Mouse (Mus musculus): Measurements from ENCODE around the gene Map3k21. TPM values are rescaled to one million over a fixed set of nuclear protein-coding genes. Genes with fewer than 3 reads are reported as not detected.

Map3k21 gene
- polyA plus RNA-seq, 1 experiment: not detected

- Histone ChIP-seq H3K4me1 (ENCODE audit: control insufficient read depth) (no peaks in the 10 kb centered on the region), H3K36me3 (ENCODE audit: control insufficient read depth) (no peaks in the 10 kb centered on the region), H3K9me3 (ENCODE audit: control insufficient read depth, low read length) (no peaks in the 10 kb centered on the region), H3K27me3 (ENCODE audit: control insufficient read depth) (no peaks in the 10 kb centered on the region), H3K4me3 (replicated peaks) (no peak overlapping the region)
- TF ChIP-seq GATA1 (IDR thresholded peaks at IDR 0.05; ENCODE audit: low read length) (no peak), TAL1 (IDR thresholded peaks at IDR 0.05; ENCODE audit: low read length) (no peak)
These were observed 70.6 kb downstream of the Map3k21 start for GRCm38 (mm10) chr8:125980826-125981225.

- no peak overlapping the region for H3K4me3 ChIP-seq (replicated peaks)
- no peaks in the 10 kb centered on the region for H3K36me3 ChIP-seq (ENCODE audit: control insufficient read depth)
- no peaks in the 10 kb centered on the region for H3K27me3 ChIP-seq (ENCODE audit: control insufficient read depth)
- H3K4me1 ChIP-seq (ENCODE audit: control insufficient read depth): peaks cover 3% of the 10 kb centered on the region
- TF ChIP-seq GATA1 (IDR thresholded peaks at IDR 0.05; ENCODE audit: low read length): no peak
- TF ChIP-seq TAL1 (IDR thresholded peaks at IDR 0.05; ENCODE audit: low read length): no peak
- no peaks in the 10 kb centered on the region for H3K9me3 ChIP-seq (ENCODE audit: control insufficient read depth, low read length)
These were observed 73.3 kb downstream of the Map3k21 start for GRCm38 (mm10) chr8:125983515-125983914.

- H3K4me1 ChIP-seq (ENCODE audit: control insufficient read depth): peaks cover 3% of the 10 kb centered on the region
- no peak for TF ChIP-seq GATA1 (IDR thresholded peaks at IDR 0.05; ENCODE audit: low read length)
- no peak for TF ChIP-seq TAL1 (IDR thresholded peaks at IDR 0.05; ENCODE audit: low read length)
- H3K4me3 ChIP-seq (replicated peaks): no peak overlapping the region
- no peaks in the 10 kb centered on the region for H3K9me3 ChIP-seq (ENCODE audit: control insufficient read depth, low read length)
- H3K36me3 ChIP-seq (ENCODE audit: control insufficient read depth): no peaks in the 10 kb centered on the region
- H3K27me3 ChIP-seq (ENCODE audit: control insufficient read depth): no peaks in the 10 kb centered on the region
These were observed 73.9 kb downstream of the Map3k21 start for GRCm38 (mm10) chr8:125984140-125984539.

- H3K9me3 ChIP-seq (ENCODE audit: control insufficient read depth, low read length): no peaks in the 10 kb centered on the region
- no peak for TF ChIP-seq GATA1 (IDR thresholded peaks at IDR 0.05; ENCODE audit: low read length)
- no peak for TF ChIP-seq TAL1 (IDR thresholded peaks at IDR 0.05; ENCODE audit: low read length)
- H3K4me1 ChIP-seq (ENCODE audit: control insufficient read depth): peaks cover 3% of the 10 kb centered on the region
- peaks cover 3% of the 10 kb centered on the region; the same call in 1 of the 2 replicates for H3K27me3 ChIP-seq (ENCODE audit: control insufficient read depth)
- H3K36me3 ChIP-seq (ENCODE audit: control insufficient read depth): no peaks in the 10 kb centered on the region
- H3K4me3 ChIP-seq (replicated peaks): no peak overlapping the region
These were observed 75.1 kb downstream of the Map3k21 start for GRCm38 (mm10) chr8:125985364-125985763.

GRCm38 (mm10) chr8:125986999-125987589 lies 76.8 kb downstream of the Map3k21 start:
- Histone ChIP-seq H3K4me3 (replicated peaks) (no peak overlapping the region), H3K27me3 (ENCODE audit: control insufficient read depth) (peaks cover 3% of the 10 kb centered on the region; the same call in 1 of the 2 replicates), H3K36me3 (ENCODE audit: control insufficient read depth) (no peaks in the 10 kb centered on the region), H3K4me1 (ENCODE audit: control insufficient read depth) (peaks cover 3% of the 10 kb centered on the region), H3K9me3 (ENCODE audit: control insufficient read depth, low read length) (no peaks in the 10 kb centered on the region)
- TF ChIP-seq GATA1 (IDR thresholded peaks at IDR 0.05; ENCODE audit: low read length) (no peak), TAL1 (IDR thresholded peaks at IDR 0.05; ENCODE audit: low read length) (no peak)

GRCm38 (mm10) chr8:125987996-125988395 lies 77.7 kb downstream of the Map3k21 start:
- H3K4me1 ChIP-seq (ENCODE audit: control insufficient read depth): peaks cover 3% of the 10 kb centered on the region
- H3K4me3 ChIP-seq (replicated peaks): no peak overlapping the region
- TF ChIP-seq GATA1 (IDR thresholded peaks at IDR 0.05; ENCODE audit: low read length): no peak
- TF ChIP-seq TAL1 (IDR thresholded peaks at IDR 0.05; ENCODE audit: low read length): no peak
- H3K27me3 ChIP-seq (ENCODE audit: control insufficient read depth): peaks cover 5% of the 10 kb centered on the region
- no peaks in the 10 kb centered on the region for H3K9me3 ChIP-seq (ENCODE audit: control insufficient read depth, low read length)
- no peaks in the 10 kb centered on the region for H3K36me3 ChIP-seq (ENCODE audit: control insufficient read depth)

GRCm38 (mm10) chr8:125993636-125994035 lies 83.4 kb downstream of the Map3k21 start:
- Histone ChIP-seq H3K27me3 (ENCODE audit: control insufficient read depth) (peaks cover 45% of the 10 kb centered on the region), H3K9me3 (ENCODE audit: control insufficient read depth, low read length) (no peaks in the 10 kb centered on the region), H3K36me3 (ENCODE audit: control insufficient read depth) (no peaks in the 10 kb centered on the region), H3K4me3 (replicated peaks) (no peak overlapping the region), H3K4me1 (ENCODE audit: control insufficient read depth) (no peaks in the 10 kb centered on the region)
- TF ChIP-seq GATA1 (IDR thresholded peaks at IDR 0.05; ENCODE audit: low read length) (no peak), TAL1 (IDR thresholded peaks at IDR 0.05; ENCODE audit: low read length) (no peak)

- H3K36me3 ChIP-seq (ENCODE audit: control insufficient read depth): no peaks in the 10 kb centered on the region
- TF ChIP-seq TAL1 (IDR thresholded peaks at IDR 0.05; ENCODE audit: low read length) (no peak), GATA1 (IDR thresholded peaks at IDR 0.05; ENCODE audit: low read length) (no peak)
- no peaks in the 10 kb centered on the region for H3K9me3 ChIP-seq (ENCODE audit: control insufficient read depth, low read length)
- H3K27me3 ChIP-seq (ENCODE audit: control insufficient read depth): peaks cover 43% of the 10 kb centered on the region
- H3K4me3 ChIP-seq (replicated peaks): no peak within 1 kb of the TSS
- no peaks in the 10 kb centered on the region for H3K4me1 ChIP-seq (ENCODE audit: control insufficient read depth)
These were observed 85.1 kb downstream of the Map3k21 start, which contains the start of gene Kcnk1 for GRCm38 (mm10) chr8:125995101-125995986. TSS of gene Kcnk1 (plus strand) at chr8:125995170.

Data from erythroblast, embryonic 14.5 days (primary cell).